Mouse (Mus musculus): ENCODE measurements around the gene Hnrnph1. TPM values are rescaled to one million over a fixed set of nuclear protein-coding genes. Genes with fewer than 3 reads are reported as not detected.

Hnrnph1 gene
- total RNA-seq, 2 experiments from 2014 or later, result 102 to 128 TPM

Small RNA genes lying within 50 kb of the gene (microRNA-seq; reads per million reads assigned to microRNA genes)
- not detected for gene Mir804

Other genes starting within 250 kb of the Hnrnph1 start
- 10 to 100 TPM; 42.9 to 43.9 TPM for gene Tbc1d9b, start 245.6 kb upstream of the Hnrnph1 start, total RNA-seq (2021)
- gene Mrnip, start 202.5 kb upstream of the Hnrnph1 start, total RNA-seq (2021), result 1 to 10 TPM; 2.3 to 2.7 TPM
- 100 to 1,000 TPM; 265 to 324 TPM for gene Sqstm1, start 166.2 kb upstream of the Hnrnph1 start, total RNA-seq (2021)
- gene Mgat4b, start 166.1 kb upstream of the Hnrnph1 start, total RNA-seq (2021), result 10 to 100 TPM; 85.3 to 86.5 TPM
- 1 to 10 TPM; 4.8 to 7.8 TPM for gene Ltc4s, start 138.4 kb upstream of the Hnrnph1 start, total RNA-seq (2021)
- 10 to 100 TPM; 11.5 to 12.9 TPM for gene Maml1, start 84.7 kb upstream of the Hnrnph1 start, total RNA-seq (2021)
- gene Canx, start 51.3 kb upstream of the Hnrnph1 start, total RNA-seq (2021), result 100 to 1,000 TPM; 266 to 295 TPM
- gene Cby3, start 22.5 kb upstream of the Hnrnph1 start, total RNA-seq (2021), result not detected
- 10 to 100 TPM; 27.6 to 29.5 TPM for gene Rufy1, start 54.1 kb downstream of the Hnrnph1 start, total RNA-seq (2021)
- gene Adamts2, start 225.1 kb downstream of the Hnrnph1 start, total RNA-seq (2021), result 10 to 100 TPM; 19.1 to 20.0 TPM

Data from heart, postnatal 25 days (tissue).